Mouse (Mus musculus): ENCODE results near the gene Cables2.

The Cables2 gene

DNA sequence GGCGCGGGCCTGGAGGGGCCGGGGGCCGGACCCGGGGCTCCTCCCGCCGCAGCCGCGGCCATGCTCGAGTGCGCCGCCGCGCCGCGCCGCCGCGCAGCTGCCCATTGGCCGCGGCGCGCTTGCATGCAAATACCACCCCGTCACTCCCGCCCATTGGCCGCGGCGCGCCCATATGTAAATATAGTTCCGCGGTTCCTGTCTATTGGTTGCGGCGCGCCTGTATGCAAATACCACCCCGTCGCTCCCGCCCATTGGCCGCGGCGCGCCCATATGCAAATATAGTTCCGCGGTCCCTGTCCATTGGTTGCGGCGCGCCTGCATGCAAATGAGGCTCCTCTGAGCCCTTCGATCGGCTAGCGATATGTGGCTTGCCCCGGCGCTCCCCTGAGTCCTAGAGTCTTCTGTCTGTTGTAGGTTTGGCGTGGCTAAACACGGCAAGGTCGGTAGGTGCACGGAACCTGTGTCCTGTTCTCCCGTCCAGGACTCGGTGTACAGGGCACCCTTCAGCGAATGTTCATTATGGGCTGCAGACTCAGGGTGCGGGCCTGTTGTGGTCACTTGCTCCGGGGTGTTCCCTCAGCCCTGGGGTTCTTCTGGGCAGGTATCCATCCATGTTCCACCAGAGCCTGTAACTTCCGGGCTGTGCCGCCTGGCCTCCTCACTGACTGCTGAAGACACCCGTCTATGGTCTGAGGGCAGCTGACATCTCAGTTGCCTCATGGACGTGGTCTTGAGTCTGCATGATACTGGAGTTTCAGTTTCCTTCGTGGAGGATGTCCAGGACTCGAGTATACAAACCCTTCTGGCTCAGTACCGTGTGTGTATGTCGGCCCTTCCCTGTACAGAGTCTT, at the start of gene Cables2:
Gene Cables2, minus strand, starts transcription at position 103 of the 851 bp plus-strand sequence.
- peak; percentile 93 for DNase-seq (ENCODE audit: low read depth, low spot score)

DNA sequence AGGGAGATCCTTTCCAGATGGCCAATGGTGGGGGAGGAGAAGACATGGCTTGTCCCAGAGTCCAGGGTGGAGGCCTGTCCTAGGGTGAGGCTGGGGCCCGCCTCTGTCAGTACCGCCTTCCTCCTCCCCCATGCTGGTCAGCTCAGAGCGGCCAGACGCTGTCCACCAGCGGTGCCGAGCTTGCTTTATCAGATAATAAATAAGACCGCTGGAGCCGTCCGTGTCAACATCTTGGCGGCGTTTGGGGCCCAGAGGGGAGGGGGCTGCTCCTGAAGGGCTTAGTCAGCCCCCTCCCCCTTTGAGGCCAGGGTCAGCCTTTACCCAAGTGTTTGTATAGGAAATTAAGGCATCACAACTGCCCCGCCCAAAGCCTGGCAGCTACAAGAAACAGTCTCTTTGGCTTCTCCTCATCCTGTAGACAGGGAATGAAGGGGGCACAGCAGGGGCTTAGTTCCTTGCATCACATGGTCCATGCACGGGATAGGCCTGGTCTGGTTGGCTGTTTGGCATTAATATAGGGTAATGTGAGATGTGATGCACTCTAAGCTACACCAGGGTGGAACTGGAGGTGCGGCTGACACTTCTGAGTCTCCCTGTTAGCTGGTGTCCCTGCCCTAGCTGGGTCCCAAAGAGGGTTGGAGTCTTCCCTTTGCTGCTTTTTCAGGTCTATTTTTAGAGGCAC, 49.5 kb upstream of the Cables2 start:
- no peak for DNase-seq (ENCODE audit: low read depth, low spot score)

DNA sequence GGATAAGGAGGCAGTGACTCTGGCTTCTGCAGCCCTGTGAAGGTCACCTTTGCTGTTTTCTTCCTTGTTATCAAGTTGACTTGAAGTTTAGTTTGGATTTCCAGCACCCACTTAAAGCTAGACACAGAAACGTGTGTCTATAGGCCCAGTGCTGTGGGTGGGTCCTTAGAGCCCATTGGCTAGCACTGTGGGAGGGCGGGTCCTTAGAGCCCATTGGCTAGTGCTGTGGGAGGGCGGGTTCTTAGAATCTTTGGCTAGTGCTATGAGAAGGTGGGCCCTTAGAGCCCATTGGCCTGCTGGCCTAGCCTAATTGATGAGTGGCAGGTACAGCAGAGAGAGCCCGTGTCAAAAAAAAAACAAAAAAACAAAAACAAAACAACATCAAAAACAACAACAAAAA, 46.9 kb upstream of the Cables2 start:
- DNase-seq (ENCODE audit: low read depth, low spot score): no peak

DNA sequence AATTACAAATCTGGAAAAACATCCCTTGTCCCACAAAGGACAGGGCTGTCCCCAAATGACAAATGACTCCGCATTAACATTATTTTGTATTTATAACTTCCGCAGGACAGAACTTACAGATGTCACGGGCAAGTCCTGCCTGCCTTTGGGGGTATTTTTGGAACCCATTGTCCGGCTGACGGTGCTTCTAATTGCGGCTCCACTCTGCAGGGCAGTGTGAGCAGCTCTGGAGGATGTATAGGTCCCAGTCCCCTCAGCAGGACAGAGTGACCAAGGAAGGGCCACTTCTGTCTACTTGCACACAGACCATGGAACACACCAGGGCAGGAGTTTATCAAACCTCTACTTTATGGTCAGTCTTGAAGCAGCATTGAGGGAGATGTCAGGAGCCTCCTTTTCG, 44.3 kb upstream of the Cables2 start:
- DNase-seq (ENCODE audit: low read depth, low spot score): no peak

DNA sequence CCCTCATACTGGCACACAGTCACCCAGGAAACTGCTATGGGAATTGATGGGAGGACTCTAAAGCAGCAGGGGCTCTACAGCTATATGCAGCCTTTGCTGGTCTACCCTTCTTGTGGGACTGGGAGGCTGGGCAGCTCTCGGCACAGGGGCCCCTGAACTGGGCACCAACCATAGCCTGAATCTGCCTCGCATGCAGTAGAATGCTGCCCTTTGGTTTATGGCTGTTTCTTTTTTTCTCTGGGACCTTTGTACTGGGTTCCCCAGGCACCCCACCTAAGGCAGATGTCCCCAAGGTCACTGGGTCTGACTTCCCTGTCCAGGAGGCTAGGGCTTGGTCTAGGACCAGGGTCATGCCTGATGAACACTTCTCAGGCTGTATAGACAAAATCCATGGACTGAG, 41.0 kb upstream of the Cables2 start:
- no peak for DNase-seq (ENCODE audit: low read depth, low spot score)

DNA sequence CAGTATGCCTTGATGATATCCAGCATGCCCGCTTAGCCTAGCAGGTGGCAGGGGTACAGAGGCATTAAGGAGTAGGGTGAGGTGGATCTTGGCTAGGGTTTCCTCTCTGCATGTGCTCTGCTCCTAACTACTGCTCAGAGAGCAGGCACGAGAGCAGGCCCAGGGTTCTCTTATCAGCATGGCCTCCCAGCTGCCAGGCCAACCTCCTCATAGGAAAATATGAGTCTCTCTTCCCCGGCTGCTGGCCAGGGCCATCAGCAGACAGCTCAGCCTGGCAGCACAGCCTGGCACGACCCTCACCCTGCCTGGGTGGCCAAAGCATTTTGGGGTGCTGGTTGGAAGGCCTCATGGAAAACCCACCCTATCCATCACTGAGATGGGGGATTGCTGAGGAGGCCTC, 37.9 kb upstream of the Cables2 start:
- DNase-seq (ENCODE audit: low read depth, low spot score): no peak

DNA sequence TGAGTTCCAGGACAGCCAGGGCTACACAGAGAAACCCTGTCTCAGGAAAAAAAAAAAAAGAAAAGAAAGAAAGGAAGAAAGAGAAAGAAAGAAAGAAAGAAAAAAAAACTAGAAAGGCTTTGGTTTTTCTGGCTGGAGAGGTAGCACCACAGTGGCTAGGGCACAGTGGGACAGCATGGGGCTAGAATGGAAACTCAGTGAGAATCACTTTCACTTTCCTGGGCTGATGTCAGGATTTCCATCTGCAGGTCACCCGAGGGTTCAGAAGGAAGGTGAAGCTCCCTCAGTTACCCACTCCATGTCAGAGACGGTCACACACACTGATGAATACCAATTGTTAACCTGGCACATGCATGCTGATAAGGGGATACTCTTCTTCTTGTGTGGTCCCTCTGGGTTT, 34.4 kb upstream of the Cables2 start:
- DNase-seq (ENCODE audit: low read depth, low spot score): no peak

DNA sequence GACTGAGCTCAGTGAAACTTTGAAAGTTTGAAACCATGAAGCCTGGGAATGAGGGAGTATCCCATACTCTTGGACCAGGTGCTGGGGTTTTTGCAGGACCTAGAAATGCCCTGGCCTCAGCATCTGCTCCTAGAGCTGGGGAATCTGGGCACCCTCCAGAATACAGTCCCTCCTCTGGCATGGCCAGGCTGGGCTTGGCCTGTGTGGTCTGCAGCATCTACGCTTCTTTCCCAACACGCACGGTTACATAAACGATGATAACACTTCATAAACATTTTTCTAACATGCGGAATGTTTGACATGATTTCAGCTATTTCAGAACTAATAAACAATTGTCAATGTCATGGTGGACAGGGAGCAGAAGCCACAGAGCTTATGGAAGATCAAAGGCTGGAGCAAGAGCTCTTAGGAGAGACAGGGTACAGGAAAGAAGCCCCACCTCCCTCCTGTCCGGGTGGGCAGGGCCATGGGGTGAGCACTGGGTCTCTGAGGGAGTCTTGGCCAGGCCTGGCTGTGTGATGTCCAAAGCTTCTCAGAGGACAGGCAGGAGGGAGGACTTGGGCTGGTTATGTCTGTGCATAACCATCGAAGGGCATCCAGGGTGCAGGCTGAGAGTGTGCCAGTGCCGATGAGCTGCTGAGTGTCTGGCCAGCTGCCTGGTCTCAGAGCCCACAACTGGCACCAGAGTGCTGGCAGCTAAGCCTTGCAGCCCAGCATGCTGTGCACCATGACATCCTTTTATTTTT, 33.3 kb upstream of the Cables2 start:
- no peak for DNase-seq (ENCODE audit: low read depth, low spot score)

DNA sequence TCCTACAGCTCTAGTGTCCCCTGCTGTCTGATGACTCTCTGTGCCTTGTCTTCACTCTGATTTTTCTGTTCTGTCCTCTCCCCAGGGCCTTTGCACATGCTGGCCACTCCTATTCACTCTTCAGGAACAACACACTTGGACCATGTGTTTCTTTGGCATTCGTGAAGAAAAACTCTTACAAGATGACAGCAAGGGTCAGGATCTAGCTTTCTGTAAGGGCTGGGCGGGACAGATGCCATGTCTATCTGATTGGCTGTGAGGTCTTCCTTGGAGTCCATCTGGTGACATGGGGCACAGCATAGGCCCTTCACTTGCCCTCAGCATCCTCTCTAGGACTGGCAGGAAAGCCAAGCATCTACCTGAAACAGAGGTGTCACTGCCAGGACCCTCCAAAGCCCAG, 32.7 kb upstream of the Cables2 start:
- no peak for DNase-seq (ENCODE audit: low read depth, low spot score)

DNA sequence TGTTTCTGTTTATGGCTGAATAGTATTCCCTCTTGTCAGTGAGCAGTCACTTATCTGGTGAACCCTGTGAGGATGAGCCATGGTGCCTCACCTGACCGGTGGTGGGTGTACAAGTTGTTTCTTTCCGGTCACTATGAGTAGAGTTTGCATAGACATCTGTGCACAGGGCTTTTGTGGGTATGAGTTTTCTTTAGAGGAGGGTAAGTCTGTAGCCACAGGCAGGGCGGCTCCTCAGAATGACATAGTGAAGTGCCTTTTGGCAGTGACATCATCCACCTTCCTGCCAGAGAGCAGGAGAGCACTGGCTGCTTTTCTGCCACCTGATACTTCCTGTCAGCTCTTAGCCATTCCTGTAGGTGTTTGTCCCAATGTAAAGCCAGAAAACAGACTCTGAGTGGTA, 32.2 kb upstream of the Cables2 start:
- no peak for DNase-seq (ENCODE audit: low read depth, low spot score)

DNA sequence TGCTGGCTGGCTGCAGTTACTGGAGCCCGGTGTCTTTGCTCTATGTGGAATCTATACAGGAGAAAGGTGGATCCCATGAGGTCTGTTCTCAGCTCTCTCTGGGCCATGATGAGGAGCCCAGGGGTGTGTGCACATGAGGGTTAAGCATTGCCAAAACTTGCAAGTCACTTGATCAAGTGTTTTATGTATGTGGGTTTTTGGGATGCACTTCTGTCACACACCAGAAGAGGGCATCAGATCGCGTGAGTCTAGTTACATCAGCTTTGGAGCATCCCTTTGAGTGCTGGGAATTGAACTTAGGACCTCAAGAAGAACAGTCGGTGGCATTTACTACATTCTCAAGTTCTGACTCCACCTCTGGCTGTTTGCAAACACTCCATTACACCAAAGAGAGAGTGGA, 31.3 kb upstream of the Cables2 start:
- DNase-seq (ENCODE audit: low read depth, low spot score): no peak

DNA sequence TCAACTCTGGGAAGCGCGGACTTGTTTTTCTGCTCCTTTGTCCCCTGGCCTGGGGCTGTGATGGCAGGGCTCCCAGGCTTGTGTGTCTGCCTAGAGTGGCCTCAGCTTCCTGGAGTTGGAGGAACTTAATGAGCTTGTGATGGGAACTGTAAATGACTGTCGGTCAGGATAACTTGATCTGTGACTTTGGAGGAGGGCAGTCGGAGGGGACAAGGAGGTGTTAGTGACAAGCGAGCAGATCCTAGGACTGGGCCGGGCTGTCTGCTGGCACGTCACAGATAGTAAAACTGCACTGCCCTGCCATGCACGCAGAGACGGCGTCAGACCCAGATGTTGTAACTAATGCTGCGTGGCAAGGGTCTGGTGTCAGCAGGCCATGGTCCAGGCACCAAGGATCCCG, 30.2 kb upstream of the Cables2 start:
- DNase-seq (ENCODE audit: low read depth, low spot score): no peak

DNA sequence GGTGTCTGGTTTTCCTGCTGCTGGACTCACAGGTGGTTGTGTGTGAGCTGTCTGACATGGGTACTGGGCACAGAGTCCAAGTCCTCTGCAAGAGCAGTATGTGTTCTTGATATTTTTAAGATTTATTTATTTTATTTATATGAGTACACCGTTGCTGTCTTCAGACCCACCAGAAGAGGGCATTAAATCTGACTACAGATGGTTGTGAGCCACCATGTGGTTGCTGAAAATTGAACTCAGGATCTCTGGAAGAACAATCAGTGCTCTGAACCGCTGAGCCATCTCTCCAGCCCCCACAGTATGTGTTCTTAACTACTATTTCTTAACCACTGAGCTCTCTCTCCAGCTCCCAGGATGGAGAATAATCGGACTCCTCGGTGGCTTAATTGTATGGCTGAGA, 28.9 kb upstream of the Cables2 start:
- no peak for DNase-seq (ENCODE audit: low read depth, low spot score)

DNA sequence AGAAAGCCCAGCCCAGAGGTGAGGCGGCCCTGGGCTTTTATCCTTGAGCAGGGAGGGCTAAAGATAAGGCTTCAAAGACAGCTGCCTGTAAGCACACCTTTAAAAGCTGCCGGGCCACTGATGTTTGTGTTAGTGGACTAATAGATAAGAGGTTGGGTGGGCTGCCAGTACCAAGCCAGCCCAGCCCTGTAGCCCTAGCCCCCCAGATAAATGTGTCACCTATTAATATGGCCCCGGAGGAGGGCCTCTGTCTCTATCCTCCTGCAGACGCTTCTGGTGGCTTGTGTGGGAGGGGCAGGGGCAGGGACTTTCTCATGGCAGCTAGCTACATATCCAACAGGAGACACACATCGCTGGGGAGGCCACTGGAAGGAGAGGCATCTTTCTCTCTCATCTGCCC, 27.5 kb upstream of the Cables2 start:
- DNase-seq (ENCODE audit: low read depth, low spot score): no peak

DNA sequence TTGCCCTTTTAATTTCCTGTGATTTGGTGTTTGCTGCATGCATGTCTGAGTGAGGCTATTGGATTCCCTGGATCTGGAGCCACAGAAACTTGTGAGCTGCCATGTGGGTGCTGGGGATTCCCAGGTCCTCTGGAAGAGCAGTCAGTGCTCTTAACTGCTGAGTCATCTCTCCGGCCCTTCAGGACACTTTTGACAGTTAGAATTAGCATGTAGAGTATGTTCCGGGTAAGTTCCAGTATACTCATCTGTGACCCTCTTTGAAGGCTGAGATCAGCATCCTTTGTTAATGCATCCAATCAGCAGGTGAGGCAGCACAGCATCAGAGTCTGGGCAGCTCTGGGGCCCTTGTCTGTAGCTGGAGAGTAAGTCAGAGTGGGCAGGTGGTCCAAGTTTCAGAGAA, 27.0 kb upstream of the Cables2 start:
- DNase-seq (ENCODE audit: low read depth, low spot score): no peak

DNA sequence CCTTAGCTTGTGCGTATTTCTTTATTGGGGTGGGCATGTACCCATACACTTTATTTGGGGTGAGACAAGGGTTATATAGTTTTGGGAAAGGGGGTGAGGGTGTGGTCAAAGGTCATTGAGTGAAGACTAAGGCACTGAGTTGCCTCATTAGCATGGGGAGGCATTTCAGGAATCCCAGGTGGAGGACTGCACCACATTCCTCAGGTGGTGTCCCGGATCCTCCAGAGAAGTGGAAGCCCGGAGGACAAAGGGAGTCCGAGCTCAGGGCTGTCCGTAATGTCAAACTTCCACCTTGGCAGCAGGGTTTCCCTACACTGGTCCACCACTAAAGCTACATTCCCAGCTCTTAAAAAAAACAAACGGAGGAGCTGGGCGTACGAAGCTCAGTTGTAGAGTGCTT, 19.6 kb upstream of the Cables2 start:
- no peak for DNase-seq (ENCODE audit: low read depth, low spot score)

DNA sequence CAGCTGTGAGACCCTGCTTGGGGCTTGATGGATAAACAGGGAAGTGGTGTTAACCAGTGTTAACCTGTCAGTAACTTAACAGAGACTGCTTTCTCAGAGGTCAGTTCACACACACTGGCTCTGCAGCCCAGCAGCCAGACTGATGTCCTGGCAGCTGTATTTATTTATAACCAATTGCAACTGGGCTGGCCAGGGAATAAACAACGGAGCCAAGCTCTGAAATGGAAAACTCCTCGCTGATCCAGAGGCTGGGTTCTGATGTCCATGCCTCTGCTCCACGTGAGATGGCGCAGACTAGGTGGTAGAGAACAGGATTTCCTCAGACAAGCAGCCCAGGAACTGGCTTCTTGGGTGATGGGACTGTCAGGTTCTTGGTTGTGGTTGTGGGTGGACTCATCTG, 18.7 kb upstream of the Cables2 start:
- no peak for DNase-seq (ENCODE audit: low read depth, low spot score)

DNA sequence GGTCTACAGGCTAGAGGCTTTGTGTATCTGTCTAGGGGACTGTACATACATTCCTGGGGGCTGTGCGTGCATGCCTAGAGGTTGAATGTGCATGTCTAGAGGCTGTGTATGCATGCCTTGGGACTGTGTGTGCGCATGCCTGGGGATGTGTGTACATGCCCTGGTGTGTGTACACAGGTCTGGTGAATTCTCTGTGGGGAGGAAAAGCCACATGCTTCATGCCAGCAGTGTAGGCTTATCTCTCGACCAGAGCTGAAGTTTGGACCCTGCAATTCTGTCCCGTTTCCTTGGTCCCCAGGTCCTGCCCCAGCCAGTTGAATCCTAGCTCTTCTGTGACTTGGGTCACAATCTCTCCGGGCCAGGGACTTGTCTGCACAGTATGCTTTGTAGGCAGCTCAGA, 18.3 kb upstream of the Cables2 start:
- no peak for DNase-seq (ENCODE audit: low read depth, low spot score)

DNA sequence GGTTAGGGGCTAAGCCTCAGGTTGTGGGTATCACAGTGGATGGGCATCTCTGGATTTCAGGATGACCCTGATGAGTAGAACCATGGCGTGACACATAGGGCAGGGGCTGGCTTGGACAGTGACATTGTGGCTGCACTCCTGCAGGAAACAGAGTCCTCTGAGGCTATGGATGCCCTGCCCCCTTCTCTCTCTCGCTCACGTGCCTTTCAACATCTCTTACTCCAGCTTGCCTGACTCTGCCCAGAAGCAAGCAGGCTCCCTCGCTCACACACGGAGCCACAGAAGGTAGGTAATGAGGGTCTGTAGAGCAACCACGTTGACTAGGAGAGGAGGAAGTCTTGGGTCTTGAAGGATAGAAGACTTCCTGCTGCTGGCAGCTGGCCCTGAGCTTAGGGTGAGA, 17.2 kb upstream of the Cables2 start:
- DNase-seq (ENCODE audit: low read depth, low spot score): no peak

DNA sequence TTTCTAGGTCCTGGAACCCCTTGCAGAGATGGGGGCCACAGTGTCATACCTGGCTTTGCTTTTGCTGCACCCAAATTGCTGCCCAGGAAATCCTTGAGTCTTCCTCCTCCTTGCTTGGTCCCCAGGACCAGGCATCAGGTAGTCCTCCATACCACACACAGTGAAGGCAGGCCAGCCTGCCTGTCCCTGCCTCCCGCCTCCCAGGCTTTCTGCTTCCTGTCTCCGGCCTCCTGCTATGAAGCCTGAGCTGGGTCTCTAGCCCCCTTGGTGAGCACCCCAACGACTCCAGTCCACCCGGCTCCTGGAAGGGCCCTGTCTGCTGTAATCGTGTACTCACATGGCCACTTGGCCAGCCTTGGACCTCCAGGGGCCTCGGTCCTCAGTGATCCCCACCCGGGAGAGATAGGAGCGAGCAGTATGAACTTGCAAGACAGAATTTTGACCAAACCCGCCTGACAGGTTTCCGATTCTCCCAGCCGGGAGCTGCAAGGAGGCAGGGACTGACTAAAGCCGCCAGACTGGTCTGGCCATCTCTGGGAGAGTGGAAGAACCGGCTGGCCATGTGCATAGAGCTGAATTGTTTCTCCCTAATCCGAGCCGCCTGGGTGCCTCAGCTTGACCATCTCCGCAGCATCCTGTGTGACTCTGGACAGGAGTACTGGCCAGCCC, 16.3 kb upstream of the Cables2 start, which contains the start of gene Rbbp8nl:
Gene Rbbp8nl, minus strand, starts transcription at position 440 of the 669 bp plus-strand sequence.
- DNase-seq (ENCODE audit: low read depth, low spot score): no peak

DNA sequence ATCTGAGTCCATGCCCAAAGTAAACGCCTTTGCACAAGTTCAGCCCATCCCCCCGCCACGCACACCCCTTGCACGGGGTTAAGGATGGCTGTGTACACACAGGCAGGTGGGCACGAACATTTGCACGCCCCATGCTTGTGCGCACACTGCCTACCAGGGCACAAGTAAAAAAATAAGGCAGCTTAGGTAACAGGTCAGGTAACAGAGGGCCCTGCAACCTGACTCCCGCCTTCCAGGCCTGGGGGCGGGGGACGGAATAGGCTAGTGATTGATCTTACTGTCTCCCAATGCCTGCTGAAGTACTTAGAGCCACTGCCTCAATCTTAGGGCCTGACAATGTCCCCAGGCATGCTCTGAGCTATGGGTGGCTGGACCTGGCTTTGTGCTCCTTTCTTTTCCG, 15.7 kb upstream of the Cables2 start:
- DNase-seq (ENCODE audit: low read depth, low spot score): no peak

DNA sequence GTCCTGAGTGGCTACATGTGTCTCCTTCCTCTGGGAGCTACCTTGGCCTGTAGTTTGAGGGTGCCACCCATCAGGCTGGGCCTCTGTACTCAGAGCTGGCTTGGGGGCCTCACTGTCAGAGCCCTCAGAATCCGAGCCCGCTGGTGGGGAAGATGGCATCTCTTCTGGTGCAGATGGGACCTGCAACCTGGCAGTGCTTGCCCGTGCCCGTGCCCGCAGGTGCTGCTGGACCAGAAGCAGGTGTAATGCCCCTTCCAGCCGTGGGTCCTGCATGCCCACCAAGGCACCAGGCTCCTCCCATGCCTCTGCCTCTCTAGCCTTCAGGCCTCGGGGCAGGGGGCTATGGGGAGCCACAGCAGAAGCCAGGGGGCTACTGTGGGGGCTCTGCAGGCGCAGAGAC, 6.0 kb upstream of the Cables2 start:
- no peak for DNase-seq (ENCODE audit: low read depth, low spot score)
